Mouse (Mus musculus): ENCODE data around the gene Ctxn2. TPM values are rescaled to one million over a fixed set of nuclear protein-coding genes. Genes with fewer than 3 reads are reported as not detected.

Ctxn2 gene
- polyA plus RNA-seq, 1 experiment from 2014 or later, result 0.12 TPM

- H3K4me3 ChIP-seq (ENCODE audit: low read depth, low read length), result no peak overlapping the region
- TF ChIP-seq CTCF (IDR thresholded peaks at IDR 0.05; ENCODE audit: low read depth), result no peak
- H3K27ac ChIP-seq (ENCODE audit: low read depth, low read length), result no peak overlapping the region
- H3K9ac ChIP-seq (ENCODE audit: low read depth, low read length), result no peak overlapping the region
- no peaks in the 10 kb centered on the region for H3K36me3 ChIP-seq (ENCODE audit: control insufficient read depth, insufficient read depth)
- no peaks in the 10 kb centered on the region; the same call in 1 of the 2 replicates for H3K27me3 ChIP-seq (replicated peaks; ENCODE audit: control insufficient read depth, insufficient read depth, low read length)
- H3K4me2 ChIP-seq (replicated peaks; ENCODE audit: low read depth), result no peak overlapping the region
- H3K4me1 ChIP-seq (replicated peaks; ENCODE audit: control insufficient read depth, insufficient read depth, low read length), result no peaks in the 10 kb centered on the region
- WGBS, result 28% methylated on average over 7 of the region's 7 CpGs
- ATAC-seq, result no peak
- no peaks in the 10 kb centered on the region for H3K9me3 ChIP-seq (ENCODE audit: control insufficient read depth)
Measured at GRCm38 (mm10) chr2:125136846-125137245, 354 bp downstream of the Ctxn2 start.

- H3K27ac ChIP-seq (ENCODE audit: low read depth, low read length), result no peak overlapping the region
- no peak for ATAC-seq
- no peak overlapping the region for H3K9ac ChIP-seq (ENCODE audit: low read depth, low read length)
- H3K36me3 ChIP-seq (ENCODE audit: control insufficient read depth, insufficient read depth), result no peaks in the 10 kb centered on the region
- no peaks in the 10 kb centered on the region for H3K27me3 ChIP-seq (replicated peaks; ENCODE audit: control insufficient read depth, insufficient read depth, low read length)
- H3K4me1 ChIP-seq (replicated peaks; ENCODE audit: control insufficient read depth, insufficient read depth, low read length), result no peaks in the 10 kb centered on the region
- no peak for TF ChIP-seq CTCF (IDR thresholded peaks at IDR 0.05; ENCODE audit: low read depth)
- no peak overlapping the region for H3K4me3 ChIP-seq (ENCODE audit: low read depth, low read length)
- no peak overlapping the region for H3K4me2 ChIP-seq (replicated peaks; ENCODE audit: low read depth)
- no peaks in the 10 kb centered on the region for H3K9me3 ChIP-seq (ENCODE audit: control insufficient read depth)
Measured at GRCm38 (mm10) chr2:125142336-125142735, 5.8 kb downstream of the Ctxn2 start.

- Histone ChIP-seq H3K4me2 (replicated peaks; ENCODE audit: low read depth) (no peak within 1 kb of the TSS), H3K9me3 (ENCODE audit: control insufficient read depth) (no peaks in the 10 kb centered on the region), H3K36me3 (ENCODE audit: control insufficient read depth, insufficient read depth) (no peaks in the 10 kb centered on the region), H3K9ac (ENCODE audit: low read depth, low read length) (no peak within 1 kb of the TSS), H3K4me1 (replicated peaks; ENCODE audit: control insufficient read depth, insufficient read depth, low read length) (no peaks in the 10 kb centered on the region), H3K27ac (ENCODE audit: low read depth, low read length) (no peak within 1 kb of the TSS), H3K4me3 (ENCODE audit: low read depth, low read length) (no peak within 1 kb of the TSS), H3K27me3 (replicated peaks; ENCODE audit: control insufficient read depth, insufficient read depth, low read length) (no peaks in the 10 kb centered on the region)
- 88% methylated on average over 6 of the region's 6 CpGs for WGBS
- TF ChIP-seq CTCF (IDR thresholded peaks at IDR 0.05; ENCODE audit: low read depth), result no peak
- ATAC-seq, result no peak
Measured at GRCm38 (mm10) chr2:125152388-125152787, 15.9 kb downstream of the Ctxn2 start, which contains the start of gene Slc12a1. Slc12a1 (plus strand) TSS chr2:125152505.

- no peak overlapping the region for H3K4me2 ChIP-seq (replicated peaks; ENCODE audit: low read depth)
- no peaks in the 10 kb centered on the region for H3K36me3 ChIP-seq (ENCODE audit: control insufficient read depth, insufficient read depth)
- no peak for TF ChIP-seq CTCF (IDR thresholded peaks at IDR 0.05; ENCODE audit: low read depth)
- ATAC-seq, result no peak
- 66% methylated on average over 9 of the region's 9 CpGs for WGBS
- H3K4me1 ChIP-seq (replicated peaks; ENCODE audit: control insufficient read depth, insufficient read depth, low read length), result no peaks in the 10 kb centered on the region
- H3K9me3 ChIP-seq (ENCODE audit: control insufficient read depth), result no peaks in the 10 kb centered on the region
- no peak overlapping the region for H3K9ac ChIP-seq (ENCODE audit: low read depth, low read length)
- H3K4me3 ChIP-seq (ENCODE audit: low read depth, low read length), result no peak overlapping the region
- no peak overlapping the region for H3K27ac ChIP-seq (ENCODE audit: low read depth, low read length)
- no peaks in the 10 kb centered on the region for H3K27me3 ChIP-seq (replicated peaks; ENCODE audit: control insufficient read depth, insufficient read depth, low read length)
Measured at GRCm38 (mm10) chr2:125154294-125154693, 17.8 kb downstream of the Ctxn2 start.

- Histone ChIP-seq H3K36me3 (ENCODE audit: control insufficient read depth, insufficient read depth) (no peaks in the 10 kb centered on the region), H3K9me3 (ENCODE audit: control insufficient read depth) (no peaks in the 10 kb centered on the region), H3K27me3 (replicated peaks; ENCODE audit: control insufficient read depth, insufficient read depth, low read length) (no peaks in the 10 kb centered on the region), H3K9ac (ENCODE audit: low read depth, low read length) (no peak overlapping the region), H3K4me1 (replicated peaks; ENCODE audit: control insufficient read depth, insufficient read depth, low read length) (no peaks in the 10 kb centered on the region), H3K4me2 (replicated peaks; ENCODE audit: low read depth) (no peak overlapping the region), H3K4me3 (ENCODE audit: low read depth, low read length) (no peak overlapping the region), H3K27ac (ENCODE audit: low read depth, low read length) (no peak overlapping the region)
- WGBS, result 20% methylated on average over 2 of the region's 2 CpGs
- ATAC-seq, result no peak
- no peak for TF ChIP-seq CTCF (IDR thresholded peaks at IDR 0.05; ENCODE audit: low read depth)
Measured at GRCm38 (mm10) chr2:125155504-125155903, 19.0 kb downstream of the Ctxn2 start.

GRCm38 (mm10) chr2:125162012-125162470, 25.5 kb downstream of the Ctxn2 start:
- no peak for TF ChIP-seq CTCF (IDR thresholded peaks at IDR 0.05; ENCODE audit: low read depth)
- 75% methylated on average over 4 of the region's 4 CpGs for WGBS
- Histone ChIP-seq H3K36me3 (ENCODE audit: control insufficient read depth, insufficient read depth) (no peaks in the 10 kb centered on the region), H3K9me3 (ENCODE audit: control insufficient read depth) (no peaks in the 10 kb centered on the region), H3K27ac (ENCODE audit: low read depth, low read length) (no peak overlapping the region), H3K4me2 (replicated peaks; ENCODE audit: low read depth) (no peak overlapping the region), H3K27me3 (replicated peaks; ENCODE audit: control insufficient read depth, insufficient read depth, low read length) (no peaks in the 10 kb centered on the region), H3K4me1 (replicated peaks; ENCODE audit: control insufficient read depth, insufficient read depth, low read length) (no peaks in the 10 kb centered on the region), H3K9ac (ENCODE audit: low read depth, low read length) (no peak overlapping the region), H3K4me3 (ENCODE audit: low read depth, low read length) (no peak overlapping the region)
- no peak for ATAC-seq
